Mouse (Mus musculus): ENCODE measurements around the gene Zfp36. TPM values are rescaled to one million over a fixed set of nuclear protein-coding genes. Genes with fewer than 3 reads are reported as not detected.

The Zfp36 gene
- polyA plus RNA-seq, 1 experiment from 2014 or later, result 26.8 TPM

- peak; percentile 1 for ATAC-seq (ENCODE audit: low read depth)
- Histone ChIP-seq H3K4me2 (ENCODE audit: low read depth, low read length) (peak overlapping the region; percentile 66), H3K9me3 (ENCODE audit: control insufficient read depth, low read length) (no peaks in the 10 kb centered on the region), H3K27ac (ENCODE audit: low read length) (peak overlapping the region; percentile 96), H3K4me3 (ENCODE audit: low read length) (peak overlapping the region; percentile 81), H3K9ac (ENCODE audit: low read length) (peak overlapping the region; percentile 61), H3K27me3 (ENCODE audit: control insufficient read depth, insufficient read depth, low read depth, low read length) (no peaks in the 10 kb centered on the region), H3K4me1 (replicated peaks; ENCODE audit: control insufficient read depth, insufficient read depth, low read length) (peaks cover 33% of the 10 kb centered on the region), H3K36me3 (ENCODE audit: control insufficient read depth, insufficient read depth, low read length) (peaks cover 10% of the 10 kb centered on the region)
- 0% methylated on average over 9 of the region's 9 CpGs for WGBS
These were observed 6.9 kb downstream of the Zfp36 start for GRCm38 (mm10) chr7:28373131-28373581.

DNA sequence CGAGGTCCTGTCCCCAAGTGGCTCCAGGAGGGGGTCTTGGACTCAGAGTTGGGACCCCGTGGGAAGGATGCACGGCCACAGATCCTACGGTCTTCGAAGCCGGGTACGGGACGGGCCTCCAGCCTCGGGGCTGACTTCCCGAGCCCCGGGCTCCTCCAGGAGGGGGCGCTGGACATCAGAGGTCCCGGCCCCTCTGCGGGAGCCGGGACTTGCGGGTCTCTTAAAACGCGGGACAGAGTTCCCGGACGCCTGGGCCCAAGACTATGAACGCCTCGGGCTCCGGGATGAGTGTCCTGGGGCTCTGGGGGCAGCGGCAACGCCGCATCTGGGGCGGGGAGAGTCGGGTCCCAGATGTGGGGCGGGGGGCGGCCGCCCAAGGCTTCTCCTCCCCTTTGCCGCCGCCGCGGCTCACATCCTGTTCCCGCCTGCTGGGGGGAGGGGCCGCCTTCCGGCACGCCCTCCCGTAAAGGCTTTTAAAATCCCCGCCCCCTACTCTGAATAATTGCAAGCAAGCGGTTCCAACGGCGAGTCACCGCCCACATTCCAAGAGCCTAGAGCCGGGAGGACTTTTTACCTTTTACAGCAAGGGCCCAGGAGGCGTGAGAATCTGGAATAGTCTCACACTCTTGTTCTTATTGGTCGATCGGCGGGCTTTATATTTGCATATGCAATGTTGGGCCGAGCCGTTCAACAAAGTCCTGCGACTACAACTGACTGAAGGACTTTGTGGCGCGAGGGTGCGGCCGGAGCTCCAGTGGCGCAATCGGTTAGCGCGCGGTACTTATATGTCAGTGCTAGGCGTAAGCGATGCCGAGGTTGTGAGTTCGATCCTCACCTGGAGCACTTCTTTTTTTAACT is 7.6 kb downstream of the Zfp36 start, which contains the start of gene Plekhg2:
Gene Plekhg2 (minus strand): TSS at position 349 of the 858 bp plus-strand sequence.
- H3K4me1 ChIP-seq (replicated peaks; ENCODE audit: control insufficient read depth, insufficient read depth, low read length), result peaks cover 27% of the 10 kb centered on the region
- H3K9me3 ChIP-seq (ENCODE audit: control insufficient read depth, low read length), result no peaks in the 10 kb centered on the region
- H3K27me3 ChIP-seq (ENCODE audit: control insufficient read depth, insufficient read depth, low read depth, low read length), result no peaks in the 10 kb centered on the region
- H3K36me3 ChIP-seq (ENCODE audit: control insufficient read depth, insufficient read depth, low read length), result peaks cover 15% of the 10 kb centered on the region
- peak; percentile 87 for ATAC-seq (ENCODE audit: low read depth)
- H3K9ac ChIP-seq (ENCODE audit: low read length), result peak within 1 kb of the TSS; percentile 91
- H3K4me2 ChIP-seq (ENCODE audit: low read depth, low read length), result peak within 1 kb of the TSS; percentile 91
- H3K4me3 ChIP-seq (ENCODE audit: low read length), result peak within 1 kb of the TSS; percentile 81
- under 1% methylated on average over 66 of the region's 66 CpGs for WGBS
- H3K27ac ChIP-seq (ENCODE audit: low read length), result peak within 1 kb of the TSS; percentile 96

DNA sequence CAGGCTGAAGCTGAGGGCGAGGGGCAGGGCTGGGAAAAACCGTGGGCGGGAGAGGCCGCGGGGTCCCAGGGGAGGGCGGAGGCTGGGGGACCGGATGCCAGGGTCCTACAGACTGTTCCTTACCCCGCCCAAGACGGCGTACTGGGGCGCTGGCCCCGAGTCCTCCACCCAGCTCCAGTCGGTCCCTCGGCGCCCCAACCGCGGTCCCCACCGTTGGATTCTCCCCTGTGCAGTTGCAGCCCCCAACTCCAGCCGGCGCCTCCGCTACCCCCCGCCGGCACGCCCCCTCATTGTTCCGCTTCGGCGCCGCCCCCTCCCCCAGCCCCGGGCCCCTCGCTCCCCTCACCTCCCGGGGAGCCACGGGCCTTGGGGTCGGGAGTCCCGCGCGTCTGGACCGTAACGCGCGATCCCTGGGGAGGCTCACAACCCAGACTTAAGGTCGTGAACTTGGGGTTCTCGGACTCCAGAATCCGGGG is 8.5 kb downstream of the Zfp36 start:
- Histone ChIP-seq H3K9me3 (ENCODE audit: control insufficient read depth, low read length) (no peaks in the 10 kb centered on the region), H3K4me1 (replicated peaks; ENCODE audit: control insufficient read depth, insufficient read depth, low read length) (peaks cover 19% of the 10 kb centered on the region), H3K27me3 (ENCODE audit: control insufficient read depth, insufficient read depth, low read depth, low read length) (no peaks in the 10 kb centered on the region), H3K36me3 (ENCODE audit: control insufficient read depth, insufficient read depth, low read length) (peaks cover 24% of the 10 kb centered on the region), H3K4me2 (ENCODE audit: low read depth, low read length) (peak overlapping the region; percentile 91), H3K4me3 (ENCODE audit: low read length) (peak overlapping the region; percentile 81), H3K27ac (ENCODE audit: low read length) (peak overlapping the region; percentile 96), H3K9ac (ENCODE audit: low read length) (peak overlapping the region; percentile 91)
- peak; percentile 8 for ATAC-seq (ENCODE audit: low read depth)
- under 1% methylated on average over 38 of the region's 43 CpGs for WGBS

- H3K9ac ChIP-seq (ENCODE audit: low read length), result peak overlapping the region; percentile 91
- peaks cover 18% of the 10 kb centered on the region for H3K4me1 ChIP-seq (replicated peaks; ENCODE audit: control insufficient read depth, insufficient read depth, low read length)
- peaks cover 26% of the 10 kb centered on the region for H3K36me3 ChIP-seq (ENCODE audit: control insufficient read depth, insufficient read depth, low read length)
- H3K4me2 ChIP-seq (ENCODE audit: low read depth, low read length), result peak overlapping the region; percentile 91
- no peaks in the 10 kb centered on the region for H3K9me3 ChIP-seq (ENCODE audit: control insufficient read depth, low read length)
- 3% methylated on average over 11 of the region's 11 CpGs for WGBS
- H3K27me3 ChIP-seq (ENCODE audit: control insufficient read depth, insufficient read depth, low read depth, low read length), result no peaks in the 10 kb centered on the region
- H3K27ac ChIP-seq (ENCODE audit: low read length), result peak overlapping the region; percentile 96
- H3K4me3 ChIP-seq (ENCODE audit: low read length), result peak overlapping the region; percentile 81
- no peak for ATAC-seq (ENCODE audit: low read depth)
These were observed 9.0 kb downstream of the Zfp36 start for GRCm38 (mm10) chr7:28370977-28371513.

DNA sequence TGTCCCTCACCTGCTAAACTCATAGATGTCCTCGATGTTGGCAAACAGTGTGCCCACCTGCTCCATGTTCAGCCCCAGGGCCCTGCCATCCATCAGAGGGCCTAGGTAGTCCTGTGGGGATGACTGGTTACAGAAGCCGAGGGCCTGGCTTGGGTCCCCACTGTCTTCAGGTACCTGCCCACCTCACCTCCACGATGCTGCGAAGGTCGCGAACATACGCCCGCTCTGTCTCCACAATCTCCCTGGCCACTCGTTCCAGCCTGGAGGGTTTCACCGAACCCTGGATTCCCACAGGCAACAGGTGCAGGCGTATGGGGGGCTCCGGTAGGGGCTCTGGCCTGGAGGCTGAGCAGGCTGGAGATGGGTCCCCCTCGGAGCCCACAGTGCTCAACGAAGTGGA is 10.0 kb downstream of the Zfp36 start:
- peak overlapping the region; percentile 91; the same call in 1 of the 2 replicates for H3K9ac ChIP-seq (ENCODE audit: low read length)
- no peaks in the 10 kb centered on the region for H3K27me3 ChIP-seq (ENCODE audit: control insufficient read depth, insufficient read depth, low read depth, low read length)
- H3K9me3 ChIP-seq (ENCODE audit: control insufficient read depth, low read length), result no peaks in the 10 kb centered on the region
- H3K4me2 ChIP-seq (ENCODE audit: low read depth, low read length), result peak overlapping the region; percentile 91
- H3K36me3 ChIP-seq (ENCODE audit: control insufficient read depth, insufficient read depth, low read length), result peaks cover 32% of the 10 kb centered on the region
- H3K4me3 ChIP-seq (ENCODE audit: low read length), result peak overlapping the region; percentile 81
- no peak overlapping the region for H3K27ac ChIP-seq (ENCODE audit: low read length)
- H3K4me1 ChIP-seq (replicated peaks; ENCODE audit: control insufficient read depth, insufficient read depth, low read length), result peaks cover 18% of the 10 kb centered on the region
- ATAC-seq (ENCODE audit: low read depth), result no peak
- 88% methylated on average over 14 of the region's 14 CpGs for WGBS

DNA sequence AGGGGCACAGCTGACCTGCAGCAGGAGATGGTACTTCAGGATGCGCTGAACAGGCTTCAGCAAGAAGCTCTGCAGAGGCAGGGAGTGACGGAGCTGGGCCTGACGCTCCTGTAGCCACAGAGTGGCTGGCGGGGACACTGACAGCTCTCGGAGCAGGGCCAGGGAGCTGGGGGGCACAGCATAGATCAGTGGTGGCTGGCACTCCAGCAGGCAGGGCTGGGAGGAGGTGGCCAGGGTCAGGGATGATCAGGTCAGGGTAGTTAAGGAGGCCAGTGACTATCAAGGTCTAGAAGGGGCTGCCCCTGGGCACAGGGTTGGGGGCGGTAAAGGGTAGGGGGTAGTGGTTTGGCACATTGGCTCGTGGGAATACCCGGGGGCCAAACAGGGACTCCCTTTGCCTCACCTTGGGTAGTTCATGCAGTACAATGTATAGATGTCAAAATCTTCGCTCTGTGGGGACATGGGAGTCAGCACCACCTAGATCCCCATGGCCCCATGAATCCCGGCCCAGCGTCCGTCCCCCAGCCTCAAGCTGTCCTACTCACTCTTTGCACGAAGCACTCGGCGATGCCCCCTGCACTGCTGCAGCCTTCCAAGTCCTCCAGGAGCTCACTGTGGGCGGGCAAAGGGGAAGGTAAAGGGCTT is 11.7 kb downstream of the Zfp36 start:
- Histone ChIP-seq H3K4me2 (ENCODE audit: low read depth, low read length) (no peak overlapping the region), H3K27me3 (ENCODE audit: control insufficient read depth, insufficient read depth, low read depth, low read length) (no peaks in the 10 kb centered on the region), H3K9me3 (ENCODE audit: control insufficient read depth, low read length) (no peaks in the 10 kb centered on the region), H3K4me3 (ENCODE audit: low read length) (no peak overlapping the region), H3K4me1 (replicated peaks; ENCODE audit: control insufficient read depth, insufficient read depth, low read length) (peaks cover 16% of the 10 kb centered on the region), H3K36me3 (ENCODE audit: control insufficient read depth, insufficient read depth, low read length) (peaks cover 46% of the 10 kb centered on the region), H3K27ac (ENCODE audit: low read length) (no peak overlapping the region), H3K9ac (ENCODE audit: low read length) (peak overlapping the region; percentile 24; the same call in 1 of the 2 replicates)
- ATAC-seq (ENCODE audit: low read depth), result no peak
- WGBS, result 91% methylated on average over 16 of the region's 16 CpGs

DNA sequence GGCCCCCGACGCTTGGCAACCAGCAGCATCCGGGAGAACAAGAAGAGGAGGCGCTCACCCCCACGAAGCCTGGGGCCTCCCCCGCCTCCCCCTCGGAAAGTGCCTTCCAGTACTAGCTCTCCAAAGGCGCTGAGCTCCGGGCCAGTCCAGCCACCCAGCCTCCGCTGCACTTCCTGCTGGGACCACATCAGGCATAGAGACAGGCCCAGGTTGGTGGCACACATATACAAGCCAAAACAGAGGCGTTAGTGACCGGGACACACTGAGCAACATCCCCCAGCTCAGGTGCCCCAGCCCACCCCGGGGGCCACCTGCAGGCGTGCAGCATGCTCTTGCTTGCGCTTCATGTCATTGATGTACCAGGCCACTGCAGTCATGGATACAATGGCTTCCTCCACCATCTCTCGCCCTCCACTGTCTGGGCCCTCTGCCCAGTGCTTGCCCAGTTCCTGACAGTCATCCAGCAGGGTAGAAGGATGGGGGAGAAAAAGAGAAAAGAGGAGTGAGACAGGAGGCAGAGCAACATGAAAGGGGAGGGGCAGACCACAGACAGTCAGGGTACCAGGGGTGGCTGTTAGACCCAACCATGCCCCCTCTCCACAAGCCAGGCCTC is 12.3 kb downstream of the Zfp36 start:
- H3K27ac ChIP-seq (ENCODE audit: low read length), result no peak overlapping the region
- peaks cover 16% of the 10 kb centered on the region for H3K4me1 ChIP-seq (replicated peaks; ENCODE audit: control insufficient read depth, insufficient read depth, low read length)
- 90% methylated on average over 16 of the region's 16 CpGs for WGBS
- H3K4me3 ChIP-seq (ENCODE audit: low read length), result no peak overlapping the region
- ATAC-seq (ENCODE audit: low read depth), result no peak
- H3K27me3 ChIP-seq (ENCODE audit: control insufficient read depth, insufficient read depth, low read depth, low read length), result no peaks in the 10 kb centered on the region
- peak overlapping the region; percentile 24; the same call in 1 of the 2 replicates for H3K9ac ChIP-seq (ENCODE audit: low read length)
- no peaks in the 10 kb centered on the region for H3K9me3 ChIP-seq (ENCODE audit: control insufficient read depth, low read length)
- H3K4me2 ChIP-seq (ENCODE audit: low read depth, low read length), result no peak overlapping the region
- peaks cover 49% of the 10 kb centered on the region for H3K36me3 ChIP-seq (ENCODE audit: control insufficient read depth, insufficient read depth, low read length)

DNA sequence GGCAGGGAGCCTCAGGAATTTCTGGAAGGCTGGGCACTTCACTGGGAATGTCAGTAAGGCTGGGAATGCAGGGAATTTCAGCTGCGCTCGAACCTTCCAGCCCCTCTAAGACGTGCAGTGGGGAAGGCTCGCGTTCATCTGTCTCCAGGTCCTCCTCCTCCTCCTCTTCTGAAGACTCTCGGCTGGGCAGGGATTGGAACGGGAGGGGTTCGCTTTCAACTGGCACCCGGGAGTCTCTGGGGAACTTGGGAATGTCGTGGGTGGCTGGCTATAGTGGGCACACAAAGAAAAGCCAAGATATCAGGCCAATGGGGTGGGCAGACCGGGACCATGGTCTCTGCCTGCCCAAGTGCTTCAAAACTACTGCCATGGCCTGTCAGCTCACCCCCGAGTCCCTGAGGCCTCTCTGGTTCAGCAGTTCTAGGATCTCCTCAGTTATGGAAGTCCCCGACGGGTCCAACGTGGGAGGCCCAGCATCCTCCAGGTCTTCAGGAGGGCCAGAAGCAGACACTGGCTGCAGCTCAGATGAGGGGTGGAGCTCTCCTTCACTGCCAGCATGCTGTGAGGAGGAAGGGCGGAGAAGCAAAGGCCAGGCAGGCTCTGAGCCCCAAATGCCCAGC is 17.5 kb downstream of the Zfp36 start:
- 80% methylated on average over 16 of the region's 16 CpGs for WGBS
- Histone ChIP-seq H3K9ac (ENCODE audit: low read length) (no peak overlapping the region), H3K4me2 (ENCODE audit: low read depth, low read length) (no peak overlapping the region), H3K27me3 (ENCODE audit: control insufficient read depth, insufficient read depth, low read depth, low read length) (no peaks in the 10 kb centered on the region), H3K4me1 (replicated peaks; ENCODE audit: control insufficient read depth, insufficient read depth, low read length) (peaks cover 15% of the 10 kb centered on the region), H3K9me3 (ENCODE audit: control insufficient read depth, low read length) (no peaks in the 10 kb centered on the region), H3K27ac (ENCODE audit: low read length) (no peak overlapping the region), H3K4me3 (ENCODE audit: low read length) (no peak overlapping the region), H3K36me3 (ENCODE audit: control insufficient read depth, insufficient read depth, low read length) (peaks cover 70% of the 10 kb centered on the region)
- ATAC-seq (ENCODE audit: low read depth), result no peak
